Mouse (Mus musculus): ENCODE results near the gene Fance. TPM values are rescaled to one million over a fixed set of nuclear protein-coding genes. Genes with fewer than 3 reads are reported as not detected.

The Fance gene
- polyA plus RNA-seq, 1 experiment = 42.0 TPM

- Histone ChIP-seq H3K4me3 (ENCODE audit: insufficient read depth, poor library complexity, severe bottlenecking) (no peak overlapping the region), H3ac (ENCODE audit: control insufficient read depth, insufficient read length, low read depth) (no peak overlapping the region), H3K79me3 (ENCODE audit: low read depth) (no peaks in the 10 kb centered on the region), H3K36me3 (ENCODE audit: control insufficient read depth, insufficient read depth) (peaks cover 13% of the 10 kb centered on the region), H3K27me3 (ENCODE audit: control insufficient read depth, insufficient read depth, insufficient read length) (no peaks in the 10 kb centered on the region), H3K79me2 (ENCODE audit: control insufficient read depth, insufficient read depth) (no peaks in the 10 kb centered on the region)
- TF ChIP-seq USF1 (IDR thresholded peaks at IDR 0.05; ENCODE audit: low read depth) = no peak
- no peak for TF ChIP-seq MYOD1 (IDR thresholded peaks at IDR 0.05; ENCODE audit: control insufficient read depth, insufficient read length, low read depth)
- no peak for TF ChIP-seq FOSL1 (IDR thresholded peaks at IDR 0.05; ENCODE audit: insufficient read depth, low read length, poor library complexity, severe bottlenecking)
- TF ChIP-seq MYOG (IDR thresholded peaks at IDR 0.05; ENCODE audit: control insufficient read depth, extremely low read depth, insufficient read length) = no peak
- no peak for TF ChIP-seq MAX (IDR thresholded peaks at IDR 0.05)
- TF ChIP-seq CTCF (IDR thresholded peaks at IDR 0.05; ENCODE audit: control insufficient read depth, insufficient read depth, insufficient read length) = no peak
- no peak for TF ChIP-seq CEBPB (IDR thresholded peaks at IDR 0.05; ENCODE audit: low read depth)
Observed at GRCm38 (mm10) chr17:28294449-28295333, 18.6 kb upstream of the Fance start.

- no peaks in the 10 kb centered on the region for H3K79me3 ChIP-seq (ENCODE audit: low read depth)
- no peaks in the 10 kb centered on the region for H3K79me2 ChIP-seq (ENCODE audit: control insufficient read depth, insufficient read depth)
- no peak overlapping the region for H3K4me3 ChIP-seq (ENCODE audit: insufficient read depth, poor library complexity, severe bottlenecking)
- no peak overlapping the region for H3ac ChIP-seq (ENCODE audit: control insufficient read depth, insufficient read length, low read depth)
- no peaks in the 10 kb centered on the region for H3K27me3 ChIP-seq (ENCODE audit: control insufficient read depth, insufficient read depth, insufficient read length)
- peaks cover 10% of the 10 kb centered on the region for H3K36me3 ChIP-seq (ENCODE audit: control insufficient read depth, insufficient read depth)
- TF ChIP-seq MAX (IDR thresholded peaks at IDR 0.05) (no peak), CEBPB (IDR thresholded peaks at IDR 0.05; ENCODE audit: low read depth) (no peak), CTCF (IDR thresholded peaks at IDR 0.05; ENCODE audit: control insufficient read depth, insufficient read depth, insufficient read length) (no peak), MYOG (IDR thresholded peaks at IDR 0.05; ENCODE audit: control insufficient read depth, extremely low read depth, insufficient read length) (no peak), USF1 (IDR thresholded peaks at IDR 0.05; ENCODE audit: low read depth) (no peak), FOSL1 (IDR thresholded peaks at IDR 0.05; ENCODE audit: insufficient read depth, low read length, poor library complexity, severe bottlenecking) (no peak), MYOD1 (IDR thresholded peaks at IDR 0.05; ENCODE audit: control insufficient read depth, insufficient read length, low read depth) (no peak)
Observed at GRCm38 (mm10) chr17:28298888-28299287, 14.4 kb upstream of the Fance start.

- Histone ChIP-seq H3ac (ENCODE audit: control insufficient read depth, insufficient read length, low read depth) (no peak overlapping the region), H3K27me3 (ENCODE audit: control insufficient read depth, insufficient read depth, insufficient read length) (no peaks in the 10 kb centered on the region), H3K79me2 (ENCODE audit: control insufficient read depth, insufficient read depth) (no peaks in the 10 kb centered on the region), H3K79me3 (ENCODE audit: low read depth) (no peaks in the 10 kb centered on the region), H3K4me3 (ENCODE audit: insufficient read depth, poor library complexity, severe bottlenecking) (no peak overlapping the region), H3K36me3 (ENCODE audit: control insufficient read depth, insufficient read depth) (peaks cover 10% of the 10 kb centered on the region)
- TF ChIP-seq FOSL1 (IDR thresholded peaks at IDR 0.05; ENCODE audit: insufficient read depth, low read length, poor library complexity, severe bottlenecking) = no peak
- no peak for TF ChIP-seq MAX (IDR thresholded peaks at IDR 0.05)
- TF ChIP-seq USF1 (IDR thresholded peaks at IDR 0.05; ENCODE audit: low read depth) = no peak
- TF ChIP-seq MYOG (IDR thresholded peaks at IDR 0.05; ENCODE audit: control insufficient read depth, extremely low read depth, insufficient read length) = no peak
- no peak for TF ChIP-seq CEBPB (IDR thresholded peaks at IDR 0.05; ENCODE audit: low read depth)
- TF ChIP-seq CTCF (IDR thresholded peaks at IDR 0.05; ENCODE audit: control insufficient read depth, insufficient read depth, insufficient read length) = no peak
Observed at GRCm38 (mm10) chr17:28299669-28300320, 13.5 kb upstream of the Fance start.

- no peak for TF ChIP-seq FOSL1 (IDR thresholded peaks at IDR 0.05; ENCODE audit: insufficient read depth, low read length, poor library complexity, severe bottlenecking)
- no peak for TF ChIP-seq MYOD1 (IDR thresholded peaks at IDR 0.05; ENCODE audit: control insufficient read depth, insufficient read length, low read depth)
- TF ChIP-seq CEBPB (IDR thresholded peaks at IDR 0.05; ENCODE audit: low read depth) = no peak
- TF ChIP-seq MAX (IDR thresholded peaks at IDR 0.05) = no peak
- Histone ChIP-seq H3K36me3 (ENCODE audit: control insufficient read depth, insufficient read depth) (peaks cover 10% of the 10 kb centered on the region), H3K27me3 (ENCODE audit: control insufficient read depth, insufficient read depth, insufficient read length) (no peaks in the 10 kb centered on the region), H3K79me3 (ENCODE audit: low read depth) (no peaks in the 10 kb centered on the region), H3ac (ENCODE audit: control insufficient read depth, insufficient read length, low read depth) (no peak overlapping the region), H3K79me2 (ENCODE audit: control insufficient read depth, insufficient read depth) (no peaks in the 10 kb centered on the region), H3K4me3 (ENCODE audit: insufficient read depth, poor library complexity, severe bottlenecking) (no peak overlapping the region)
Observed at GRCm38 (mm10) chr17:28300323-28300722, 13.0 kb upstream of the Fance start.

GRCm38 (mm10) chr17:28300850-28301249 is 12.5 kb upstream of the Fance start:
- Histone ChIP-seq H3ac (ENCODE audit: control insufficient read depth, insufficient read length, low read depth) (no peak overlapping the region), H3K4me3 (ENCODE audit: insufficient read depth, poor library complexity, severe bottlenecking) (no peak overlapping the region), H3K79me3 (ENCODE audit: low read depth) (no peaks in the 10 kb centered on the region), H3K79me2 (ENCODE audit: control insufficient read depth, insufficient read depth) (no peaks in the 10 kb centered on the region), H3K36me3 (ENCODE audit: control insufficient read depth, insufficient read depth) (peaks cover 10% of the 10 kb centered on the region), H3K27me3 (ENCODE audit: control insufficient read depth, insufficient read depth, insufficient read length) (no peaks in the 10 kb centered on the region)
- TF ChIP-seq FOSL1 (IDR thresholded peaks at IDR 0.05; ENCODE audit: insufficient read depth, low read length, poor library complexity, severe bottlenecking) = no peak
- no peak for TF ChIP-seq USF1 (IDR thresholded peaks at IDR 0.05; ENCODE audit: low read depth)
- no peak for TF ChIP-seq CTCF (IDR thresholded peaks at IDR 0.05; ENCODE audit: control insufficient read depth, insufficient read depth, insufficient read length)
- no peak for TF ChIP-seq MYOG (IDR thresholded peaks at IDR 0.05; ENCODE audit: control insufficient read depth, extremely low read depth, insufficient read length)
- TF ChIP-seq MYOD1 (IDR thresholded peaks at IDR 0.05; ENCODE audit: control insufficient read depth, insufficient read length, low read depth) = no peak
- no peak for TF ChIP-seq MAX (IDR thresholded peaks at IDR 0.05)
- TF ChIP-seq CEBPB (IDR thresholded peaks at IDR 0.05; ENCODE audit: low read depth) = no peak

Data from C2C12 (cell line).